Mouse (Mus musculus) subcutaneous adipose tissue, adult 2 months (tissue): ENCODE data around the gene 1700003F12Rik. TPM values are rescaled to one million over a fixed set of nuclear protein-coding genes. Genes with fewer than 3 reads are reported as not detected.

Experiments used
- polyA plus RNA-seq: library from polyadenylated mRNA; depleted of rRNA; stranded (reverse); fragments of >200 nt; gene quantifications from 2 replicates; pipeline ENCODE4 v1.2.3, GENCODE M21; 2012; ENCODE audit warnings: low replicate concordance; rRNA removed

Gene 1700003F12Rik
- 0.77 and 1.5 TPM in 2 replicates for polyA plus RNA-seq

DNA sequence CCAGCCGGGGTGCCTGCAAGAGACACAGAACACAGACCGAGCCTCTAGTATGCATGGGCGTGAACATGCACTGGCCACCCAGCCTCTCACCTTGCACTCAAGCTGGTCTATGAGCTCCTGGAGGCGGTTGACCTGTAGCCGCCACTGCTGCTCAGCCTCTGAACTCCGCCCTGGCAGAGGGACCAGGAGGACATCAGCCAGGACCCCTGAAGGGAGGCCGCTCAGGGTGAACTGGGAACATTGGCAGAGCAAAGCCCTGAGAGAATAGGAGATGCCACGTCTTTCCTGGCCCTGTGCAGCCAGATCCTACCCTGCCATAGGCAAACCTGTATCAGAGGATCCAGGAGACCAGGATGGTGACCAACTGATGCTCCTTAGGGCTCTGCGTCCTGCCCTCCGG, at the start of gene 1700003F12Rik:
1700003F12Rik (plus strand) TSS at position 375 of the 400 bp plus-strand sequence.

GRCm38 (mm10) chr2:154551476-154551875, 4.6 kb downstream of the 1700003F12Rik start, which contains the start of gene Actl10:
TSS of gene Actl10 (plus strand) at chr2:154551776.

GRCm38 (mm10) chr2:154558264-154559039, 11.6 kb downstream of the 1700003F12Rik start, which contains the start of gene Necab3:
TSS of gene Necab3 (minus strand) at chr2:154558890.

DNA sequence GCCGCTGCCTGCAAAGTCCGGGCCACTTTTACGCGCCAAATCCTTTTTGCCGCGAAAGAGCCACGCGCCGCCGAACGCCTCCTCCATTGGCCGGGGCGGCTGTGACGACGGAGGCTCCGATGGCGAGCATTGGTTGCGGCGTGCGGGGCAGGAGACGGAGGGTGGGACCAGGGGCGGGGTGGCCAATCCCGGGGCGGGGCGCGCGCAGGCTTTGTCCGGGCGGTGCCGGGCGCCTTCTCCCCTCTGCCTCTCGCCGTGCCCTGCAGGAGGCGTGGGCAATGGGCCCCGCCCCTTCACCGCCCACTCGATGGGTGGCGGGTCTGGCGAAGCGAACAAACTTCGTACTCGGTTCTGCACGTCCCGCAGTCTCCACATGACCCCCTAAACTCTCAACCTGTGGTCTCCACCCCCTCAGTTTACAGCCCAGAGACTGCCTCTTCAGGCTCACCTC, 23.0 kb downstream of the 1700003F12Rik start, which contains the start of gene E2f1:
E2f1 (minus strand) TSS at position 57 of the 451 bp plus-strand sequence.

Other genes with a start within 250 kb of the 1700003F12Rik start
- not detected in 2 replicates for gene Bpifb9b, start 239.9 kb upstream of the 1700003F12Rik start, polyA plus RNA-seq
- 11.2 and 12.8 TPM in 2 replicates for gene Cdk5rap1, start 174.1 kb upstream of the 1700003F12Rik start, polyA plus RNA-seq
- 25.8 and 67.9 TPM in 2 replicates for gene Snta1, start 139.0 kb upstream of the 1700003F12Rik start, polyA plus RNA-seq
- gene Cbfa2t2, start 110.6 kb upstream of the 1700003F12Rik start, polyA plus RNA-seq, result 11.2 and 20.3 TPM in 2 replicates
- gene Actl10, start 4.7 kb downstream of the 1700003F12Rik start, polyA plus RNA-seq, result not detected in 2 replicates
- 1.6 and 8.0 TPM in 2 replicates for gene Necab3, start 11.8 kb downstream of the 1700003F12Rik start, polyA plus RNA-seq
- gene E2f1, start 22.8 kb downstream of the 1700003F12Rik start, polyA plus RNA-seq, result 13.4 and 15.1 TPM in 2 replicates
- gene Pxmp4, start 56.6 kb downstream of the 1700003F12Rik start, polyA plus RNA-seq, result 60.5 and 151 TPM in 2 replicates
- 4.0 and 6.1 TPM in 2 replicates for gene Zfp341, start 66.2 kb downstream of the 1700003F12Rik start, polyA plus RNA-seq
- 0.57 and 0.87 TPM in 2 replicates for gene 4930519P11Rik, start 66.4 kb downstream of the 1700003F12Rik start, polyA plus RNA-seq
- gene Chmp4b, start 104.6 kb downstream of the 1700003F12Rik start, polyA plus RNA-seq, result 118 and 161 TPM in 2 replicates
- not detected in 2 replicates for gene Gm14214, start 222.9 kb downstream of the 1700003F12Rik start, polyA plus RNA-seq
- 155 and 533 TPM in 2 replicates for gene Raly, start 244.0 kb downstream of the 1700003F12Rik start, polyA plus RNA-seq
- 4.7 TPM in 1 of 2 replicates, not detected in the other for gene a, start 244.3 kb downstream of the 1700003F12Rik start, polyA plus RNA-seq